Mouse (Mus musculus) myocyte (in vitro differentiated cells): ENCODE data around the gene 1110065P20Rik.

Source experiments
- POLR2A ChIP-seq: IDR thresholded peaks from one replicate; pipeline ENCODE4 v1.6.1; 2011; ENCODE audit warnings: low read depth, mild to moderate bottlenecking, control low read depth, moderate library complexity; ENCODE audit not compliant: insufficient read length
- REST ChIP-seq: IDR thresholded peaks from one replicate; pipeline ENCODE4 v1.6.1; 2011; ENCODE audit warnings: mild to moderate bottlenecking, control low read depth, moderate library complexity; ENCODE audit not compliant: insufficient read depth, insufficient read length

GRCm38 (mm10) chr4:124803406-124803805 is 47.6 kb downstream of the 1110065P20Rik start:
- TF ChIP-seq POLR2A (no peak), REST (no peak)
